Mouse (Mus musculus) cortical plate, adult 2 months (tissue): Measurements from ENCODE around the gene Tmem132d. TPM values are rescaled to one million over a fixed set of nuclear protein-coding genes. Genes with fewer than 3 reads are reported as not detected.
A peak's percentile ranks its signal among the peaks of the same experiment; 100 is the strongest.

Source experiments
- H3K27ac ChIP-seq: fragments of 200-500 bp; 2 replicates; pipeline ENCODE4 v1.5.1; 2012; ENCODE audit warnings: low read length, control low read depth, inconsistent platforms; ENCODE audit not compliant: insufficient read depth
- H3K4me1 ChIP-seq: fragments of 200-500 bp; 2 replicates; pipeline ENCODE4 v1.6.1; 2011; ENCODE audit warnings: low read length; ENCODE audit not compliant: control insufficient read depth, insufficient read depth
- H3K4me3 ChIP-seq: fragments of 200-500 bp; 2 replicates; pipeline ENCODE4 v1.5.1; 2011; ENCODE audit warnings: mild to moderate bottlenecking, low read length, control low read depth; ENCODE audit not compliant: insufficient read depth
- CTCF ChIP-seq: fragments of 200-500 bp; IDR thresholded peaks from 2 replicates; pipeline ENCODE4 v1.5.1; 2011; ENCODE audit warnings: mild to moderate bottlenecking, control low read depth, low read length; ENCODE audit not compliant: insufficient read depth; ENCODE audit errors: extremely low read depth
- POLR2A ChIP-seq: fragments of 200-500 bp; IDR thresholded peaks from 2 replicates; pipeline ENCODE4 v1.6.1; 2011; ENCODE audit warnings: mild to moderate bottlenecking, low read length, control low read depth; ENCODE audit not compliant: insufficient read depth; ENCODE audit errors: extremely low read depth
- polyA plus RNA-seq: library from polyadenylated mRNA; depleted of rRNA; stranded (reverse); fragments of >200 nt; gene quantifications from 2 replicates; pipeline ENCODE4 v1.2.3, GENCODE M21; 2012

Gene Tmem132d
- polyA plus RNA-seq, 1 experiment = 27.6 TPM

GRCm38 (mm10) chr5:128267366-128267765 lies 165.5 kb downstream of the Tmem132d start:
- Histone ChIP-seq H3K4me3 (no peak overlapping the region), H3K4me1 (no peaks in the 10 kb centered on the region), H3K27ac (no peak overlapping the region)
- TF ChIP-seq CTCF (no peak), POLR2A (no peak)

GRCm38 (mm10) chr5:128244219-128244618 lies 188.7 kb downstream of the Tmem132d start:
- no peak overlapping the region for H3K27ac ChIP-seq
- TF ChIP-seq POLR2A (no peak), CTCF (no peak)

GRCm38 (mm10) chr5:128236638-128237335 lies 196.1 kb downstream of the Tmem132d start:
- TF ChIP-seq POLR2A (no peak), CTCF (no peak)
- Histone ChIP-seq H3K4me3 (no peak overlapping the region), H3K4me1 (0 out of 2 replicates have a peak, but pooled peaks cover 1% of the 10 kb centered on the region), H3K27ac (no peak overlapping the region)

More at GRCm38 (mm10) chr5:128244219-128244618, 188.7 kb downstream of the Tmem132d start:
- Histone ChIP-seq H3K4me1 (no peaks in the 10 kb centered on the region), H3K4me3 (no peak overlapping the region)

GRCm38 (mm10) chr5:128235611-128236010 lies 197.3 kb downstream of the Tmem132d start:
- Histone ChIP-seq H3K4me3 (no peak overlapping the region), H3K4me1 (0 out of 2 replicates have a peak, but pooled peaks cover 1% of the 10 kb centered on the region)
- TF ChIP-seq POLR2A = no peak
- no peak for TF ChIP-seq CTCF

GRCm38 (mm10) chr5:128233101-128233500 lies 199.8 kb downstream of the Tmem132d start:
- Histone ChIP-seq H3K4me3 (no peak overlapping the region), H3K27ac (no peak overlapping the region), H3K4me1 (0 out of 2 replicates have a peak, but pooled peaks cover 1% of the 10 kb centered on the region)
- TF ChIP-seq POLR2A = no peak
- TF ChIP-seq CTCF = no peak

More at GRCm38 (mm10) chr5:128235611-128236010, 197.3 kb downstream of the Tmem132d start:
- no peak overlapping the region for H3K27ac ChIP-seq

GRCm38 (mm10) chr5:128218281-128218680 lies 214.6 kb downstream of the Tmem132d start:
- Histone ChIP-seq H3K4me1 (no peaks in the 10 kb centered on the region), H3K4me3 (no peak overlapping the region), H3K27ac (no peak overlapping the region)
- TF ChIP-seq POLR2A = no peak
- TF ChIP-seq CTCF = no peak

- Histone ChIP-seq H3K4me1 (peaks cover 2% of the 10 kb centered on the region; the same call in 1 of the 2 replicates), H3K4me3 (no peak overlapping the region), H3K27ac (no peak overlapping the region)
- TF ChIP-seq POLR2A = no peak
- TF ChIP-seq CTCF = no peak
These were observed 221.8 kb downstream of the Tmem132d start for GRCm38 (mm10) chr5:128211125-128211524.

- H3K4me1 ChIP-seq = peaks cover 10% of the 10 kb centered on the region; the same call in 1 of the 2 replicates
- no peak overlapping the region for H3K4me3 ChIP-seq
- no peak overlapping the region for H3K27ac ChIP-seq
- TF ChIP-seq POLR2A (no peak), CTCF (no peak)
These were observed 227.2 kb downstream of the Tmem132d start for GRCm38 (mm10) chr5:128205716-128206115.

- TF ChIP-seq CTCF (no peak), POLR2A (no peak)
- Histone ChIP-seq H3K4me1 (peaks cover 10% of the 10 kb centered on the region; the same call in 1 of the 2 replicates), H3K4me3 (no peak overlapping the region), H3K27ac (peak overlapping the region; percentile 10; the same call in 1 of the 2 replicates)
These were observed 228.1 kb downstream of the Tmem132d start for GRCm38 (mm10) chr5:128204685-128205320.

GRCm38 (mm10) chr5:128203879-128204581 lies 228.8 kb downstream of the Tmem132d start:
- H3K27ac ChIP-seq = no peak overlapping the region
- no peak overlapping the region for H3K4me3 ChIP-seq
- TF ChIP-seq POLR2A (no peak), CTCF (no peak)
- H3K4me1 ChIP-seq = peaks cover 10% of the 10 kb centered on the region; the same call in 1 of the 2 replicates
